Mouse (Mus musculus) c-Kit-negative CD71-positive TER-119-positive erythroid progenitor cells, embryonic 14.5 days (primary cell): ENCODE data around the gene Olfr640.

Experiments used
- DNase-seq: peaks from one replicate; pipeline ENCODE4 v3.0.0-alpha.2; 2013; ENCODE audit warnings: low read depth, low spot score

The Olfr640 gene

GRCm38 (mm10) chr7:104025473-104025872 lies at the start of gene Olfr640:
Gene Olfr640, minus strand, starts transcription at chr7:104025573.
- no peak for DNase-seq

DNA sequence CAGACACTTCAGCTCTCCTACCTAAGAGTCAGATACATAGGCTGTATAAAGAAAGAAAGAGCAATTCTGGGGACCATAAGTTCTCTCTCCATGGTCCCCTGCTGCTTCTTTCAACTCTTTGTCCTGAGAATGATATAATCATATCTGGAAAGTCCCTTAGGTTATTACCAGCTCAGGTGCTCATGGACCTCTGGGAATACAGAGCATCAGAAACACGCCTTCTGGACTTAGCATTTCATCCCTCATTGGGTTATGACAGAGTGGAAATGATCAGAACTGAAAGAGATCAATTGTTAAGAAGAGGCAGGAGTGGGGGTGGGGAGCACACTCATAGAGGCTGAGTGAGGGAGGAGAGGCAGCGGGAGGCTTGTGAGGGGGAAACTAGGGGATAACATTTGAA lies 46.4 kb upstream of the Olfr640 start, which contains the start of gene Olfr644:
Gene Olfr644 (minus strand): TSS at position 101 of the 400 bp plus-strand sequence.
- DNase-seq: no peak

DNA sequence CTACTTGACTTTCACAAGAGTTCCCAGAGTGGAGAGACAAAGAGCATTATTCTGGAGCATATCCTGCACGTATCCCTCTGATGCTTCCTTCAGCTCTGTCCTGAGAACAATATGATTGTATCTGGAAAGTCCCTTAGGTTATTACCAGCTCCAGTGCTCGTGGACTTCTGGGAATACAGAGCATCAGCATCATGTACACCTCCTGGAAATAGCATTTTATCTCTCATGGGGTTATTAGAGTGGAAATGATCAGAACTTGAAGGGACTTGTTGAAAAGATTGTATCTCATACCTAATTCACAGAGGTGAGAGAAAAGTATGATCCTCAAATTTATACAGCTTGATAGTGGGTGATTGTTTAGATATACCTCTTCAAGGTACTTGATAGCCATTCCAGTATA lies 36.0 kb upstream of the Olfr640 start, which contains the start of gene 4930516K23Rik:
Gene 4930516K23Rik (minus strand): TSS at position 101 of the 400 bp plus-strand sequence.
- no peak for DNase-seq

- DNase-seq: no peak
Measured at GRCm38 (mm10) chr7:104059215-104059614, 33.8 kb upstream of the Olfr640 start.

GRCm38 (mm10) chr7:104052566-104052965 lies 27.2 kb upstream of the Olfr640 start, which contains the start of gene Olfr642:
Gene Olfr642, minus strand, starts transcription at chr7:104052666.
- DNase-seq: no peak

GRCm38 (mm10) chr7:104050745-104051144 lies 25.4 kb upstream of the Olfr640 start:
- DNase-seq: no peak

- DNase-seq: no peak
Measured at GRCm38 (mm10) chr7:104035145-104035544, 9.8 kb upstream of the Olfr640 start, which contains the start of gene Olfr641. Gene Olfr641, plus strand, starts transcription at chr7:104035445.

DNA sequence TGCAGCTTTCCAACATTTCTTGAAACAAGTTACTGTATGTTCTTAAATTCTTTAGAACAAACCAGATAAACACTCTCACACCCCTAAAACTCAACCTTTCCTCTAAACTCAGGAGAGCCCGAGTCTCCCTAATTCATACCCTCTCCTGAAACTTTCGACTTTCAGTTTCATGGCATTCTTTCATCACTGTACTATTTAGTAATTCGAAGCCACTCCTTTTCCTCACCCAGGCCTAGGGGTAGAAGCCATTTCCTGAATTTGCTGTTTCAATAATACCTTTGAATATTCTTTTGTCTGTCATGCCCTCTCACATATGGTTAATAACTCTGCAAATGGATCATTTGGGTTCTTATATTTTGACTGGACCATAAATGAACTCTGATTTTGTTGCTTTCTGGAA lies 1.6 kb upstream of the Olfr640 start:
- DNase-seq: no peak

DNA sequence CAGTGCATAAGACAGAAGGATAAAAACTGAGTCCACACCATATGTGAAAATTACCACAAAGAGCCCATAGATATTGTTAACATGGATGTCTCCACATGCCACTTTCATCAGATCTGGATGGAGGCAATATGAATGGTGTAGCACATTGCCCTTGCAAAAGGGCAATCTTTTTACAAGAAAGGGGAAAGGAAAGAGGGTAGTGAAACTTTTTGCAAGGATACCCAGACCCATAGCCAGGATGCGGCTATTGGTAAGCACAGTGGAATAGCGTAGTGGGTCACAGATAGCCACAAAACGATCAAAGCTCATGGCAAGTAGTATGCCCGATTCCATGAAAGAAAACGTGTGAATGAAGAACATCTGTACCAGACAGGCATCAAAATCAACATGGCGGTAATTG lies 3.7 kb downstream of the Olfr640 start:
- DNase-seq: no peak

GRCm38 (mm10) chr7:104018953-104019352 lies 6.4 kb downstream of the Olfr640 start:
- no peak for DNase-seq

GRCm38 (mm10) chr7:104017203-104017602 lies 8.2 kb downstream of the Olfr640 start, which contains the start of gene Olfr639:
Gene Olfr639, minus strand, starts transcription at chr7:104017303.
- DNase-seq: no peak

DNA sequence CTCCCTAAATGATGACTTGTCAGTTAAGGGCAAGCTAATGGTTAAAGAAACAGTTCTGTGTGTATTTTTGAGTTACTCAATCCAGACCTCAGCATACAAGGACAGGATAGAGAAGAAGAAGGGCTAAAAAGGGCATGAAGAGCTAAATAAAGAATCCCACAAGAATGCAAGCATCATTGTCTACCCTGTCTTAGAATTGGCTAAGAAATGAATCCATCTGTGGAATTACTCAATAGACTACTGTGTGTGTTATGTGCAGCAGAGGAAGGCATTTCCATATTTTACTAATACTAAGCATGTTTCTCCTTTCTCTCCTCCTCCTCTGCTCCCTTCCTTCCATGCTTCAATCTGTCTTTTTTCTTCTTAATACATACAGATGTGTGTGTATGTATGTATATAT lies 26.2 kb downstream of the Olfr640 start:
- DNase-seq: no peak

DNA sequence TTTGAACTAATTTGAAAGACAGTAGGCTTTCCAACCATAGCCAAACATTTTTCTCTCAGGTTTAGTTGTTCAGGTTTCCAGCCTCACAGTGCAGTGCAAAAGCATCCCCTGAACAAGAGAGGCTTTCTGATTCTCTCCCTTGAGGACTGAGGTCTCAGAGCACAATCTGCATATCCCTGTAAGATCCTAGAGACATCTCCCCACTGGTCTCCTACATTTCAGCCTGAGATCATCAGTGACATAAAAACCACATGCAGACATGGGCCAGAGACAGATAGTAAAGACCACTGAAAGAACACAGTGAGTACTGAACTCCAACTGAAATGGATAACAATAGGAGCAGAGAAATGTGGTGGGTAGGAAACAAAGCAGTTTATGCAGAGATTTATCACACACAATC lies 26.9 kb downstream of the Olfr640 start, which contains the start of gene Olfr638:
Gene Olfr638 (plus strand): TSS at position 301 of the 400 bp plus-strand sequence.
- DNase-seq: no peak

DNA sequence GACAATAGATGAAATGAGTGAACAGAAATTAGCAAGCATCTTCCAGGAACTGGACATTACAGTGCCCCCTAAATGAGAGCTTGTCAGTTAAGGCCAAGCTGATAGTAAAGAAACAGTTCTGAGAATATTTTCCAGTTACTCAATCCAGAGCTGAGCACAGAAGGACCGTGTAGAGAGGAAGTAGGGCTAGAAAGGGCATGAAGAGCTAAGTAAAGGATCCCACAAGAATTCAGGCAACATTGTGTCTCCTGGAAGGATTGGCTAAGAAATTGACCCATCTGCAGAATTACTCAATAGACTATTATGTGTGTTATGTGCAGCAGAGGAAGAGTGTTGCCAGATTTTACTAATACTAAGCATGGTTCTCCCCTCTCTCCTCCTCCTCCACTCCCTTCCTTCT lies 53.6 kb downstream of the Olfr640 start:
- no peak for DNase-seq

DNA sequence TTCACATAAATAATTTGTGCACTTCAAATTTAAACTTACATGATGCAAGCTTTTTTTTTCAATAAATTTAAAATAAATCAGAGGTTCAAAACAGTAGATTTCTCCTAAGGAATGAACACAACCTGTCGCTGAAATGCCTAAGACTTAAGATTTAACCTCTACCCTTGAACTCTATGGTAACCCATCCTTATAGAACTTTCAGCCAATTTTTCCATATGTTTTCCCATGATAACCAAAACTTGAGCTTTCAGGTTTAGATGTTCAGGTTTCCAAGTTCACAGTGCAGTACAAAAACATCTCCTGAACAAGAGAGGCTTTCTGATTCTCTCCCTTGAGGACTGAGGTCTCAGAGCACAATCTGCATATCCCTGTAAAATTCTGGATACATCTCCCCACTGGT lies 54.5 kb downstream of the Olfr640 start, which contains the start of gene Olfr635:
Gene Olfr635 (plus strand): TSS at position 301 of the 400 bp plus-strand sequence.
- DNase-seq: no peak
